Mouse (Mus musculus): Measurements from ENCODE around the gene Fto. TPM values are rescaled to one million over a fixed set of nuclear protein-coding genes. Genes with fewer than 3 reads are reported as not detected.

Gene Fto
- polyA plus RNA-seq, 1 experiment from 2014 or later: 109 TPM

- no peak overlapping the region for H3K4me2 ChIP-seq (replicated peaks)
- H3K4me1 ChIP-seq: no peaks in the 10 kb centered on the region
- H3K4me3 ChIP-seq: no peak overlapping the region
- H3K27me3 ChIP-seq (replicated peaks): no peaks in the 10 kb centered on the region
- H3K36me3 ChIP-seq: no peaks in the 10 kb centered on the region
- WGBS: 94% methylated on average over 5 of the region's 5 CpGs
- no peak overlapping the region for H3K9ac ChIP-seq
- no peaks in the 10 kb centered on the region for H3K9me3 ChIP-seq
- H3K27ac ChIP-seq: no peak overlapping the region
- no peak for ATAC-seq (ENCODE audit: low FRiP score, low read depth)
Observed at GRCm38 (mm10) chr8:91455591-91455990, 142.3 kb downstream of the Fto start.

GRCm38 (mm10) chr8:91458016-91458415 is 144.7 kb downstream of the Fto start:
- Histone ChIP-seq H3K4me2 (replicated peaks) (no peak overlapping the region), H3K4me1 (no peaks in the 10 kb centered on the region), H3K9me3 (no peaks in the 10 kb centered on the region), H3K27me3 (replicated peaks) (no peaks in the 10 kb centered on the region), H3K4me3 (no peak overlapping the region), H3K27ac (no peak overlapping the region), H3K36me3 (no peaks in the 10 kb centered on the region), H3K9ac (no peak overlapping the region)
- 100% methylated on average over 1 of the region's 1 CpGs for WGBS
- ATAC-seq (ENCODE audit: low FRiP score, low read depth): no peak

GRCm38 (mm10) chr8:91460965-91461364 is 147.6 kb downstream of the Fto start:
- Histone ChIP-seq H3K36me3 (no peaks in the 10 kb centered on the region), H3K4me2 (replicated peaks) (no peak overlapping the region), H3K27me3 (replicated peaks) (no peaks in the 10 kb centered on the region), H3K4me1 (no peaks in the 10 kb centered on the region), H3K4me3 (no peak overlapping the region), H3K27ac (no peak overlapping the region), H3K9ac (no peak overlapping the region), H3K9me3 (no peaks in the 10 kb centered on the region)
- WGBS: 97% methylated on average over 6 of the region's 6 CpGs
- no peak for ATAC-seq (ENCODE audit: low FRiP score, low read depth)

GRCm38 (mm10) chr8:91463757-91464156 is 150.4 kb downstream of the Fto start:
- ATAC-seq (ENCODE audit: low FRiP score, low read depth): no peak
- H3K9me3 ChIP-seq: no peaks in the 10 kb centered on the region
- 89% methylated on average over 2 of the region's 2 CpGs for WGBS

GRCm38 (mm10) chr8:91467463-91467862 is 154.1 kb downstream of the Fto start:
- Histone ChIP-seq H3K9me3 (no peaks in the 10 kb centered on the region), H3K4me2 (replicated peaks) (no peak overlapping the region), H3K4me3 (no peak overlapping the region), H3K27me3 (replicated peaks) (no peaks in the 10 kb centered on the region), H3K9ac (no peak overlapping the region), H3K4me1 (no peaks in the 10 kb centered on the region), H3K27ac (no peak overlapping the region), H3K36me3 (no peaks in the 10 kb centered on the region)
- ATAC-seq (ENCODE audit: low FRiP score, low read depth): no peak
- WGBS: 95% methylated on average over 3 of the region's 3 CpGs

More at GRCm38 (mm10) chr8:91463757-91464156, 150.4 kb downstream of the Fto start:
- no peak overlapping the region for H3K4me3 ChIP-seq
- H3K27me3 ChIP-seq (replicated peaks): no peaks in the 10 kb centered on the region
- H3K4me2 ChIP-seq (replicated peaks): no peak overlapping the region
- no peak overlapping the region for H3K9ac ChIP-seq
- H3K36me3 ChIP-seq: no peaks in the 10 kb centered on the region
- no peaks in the 10 kb centered on the region for H3K4me1 ChIP-seq
- no peak overlapping the region for H3K27ac ChIP-seq

GRCm38 (mm10) chr8:91467881-91468534 is 154.7 kb downstream of the Fto start:
- Histone ChIP-seq H3K27ac (no peak overlapping the region), H3K9me3 (no peaks in the 10 kb centered on the region), H3K4me3 (no peak overlapping the region), H3K4me1 (no peaks in the 10 kb centered on the region), H3K9ac (no peak overlapping the region), H3K36me3 (no peaks in the 10 kb centered on the region), H3K4me2 (replicated peaks) (no peak overlapping the region), H3K27me3 (replicated peaks) (no peaks in the 10 kb centered on the region)
- 90% methylated on average over 8 of the region's 8 CpGs for WGBS
- no peak for ATAC-seq (ENCODE audit: low FRiP score, low read depth)

GRCm38 (mm10) chr8:91469441-91469840 is 156.1 kb downstream of the Fto start:
- no peak for ATAC-seq (ENCODE audit: low FRiP score, low read depth)
- no peak overlapping the region for H3K4me3 ChIP-seq
- no peak overlapping the region for H3K9ac ChIP-seq
- H3K27me3 ChIP-seq (replicated peaks): no peaks in the 10 kb centered on the region
- no peaks in the 10 kb centered on the region for H3K36me3 ChIP-seq
- WGBS: 91% methylated on average over 8 of the region's 8 CpGs
- no peak overlapping the region for H3K27ac ChIP-seq
- no peaks in the 10 kb centered on the region for H3K9me3 ChIP-seq
- no peak overlapping the region for H3K4me2 ChIP-seq (replicated peaks)
- H3K4me1 ChIP-seq: no peaks in the 10 kb centered on the region

- Histone ChIP-seq H3K36me3 (peaks cover 8% of the 10 kb centered on the region; the same call in 1 of the 2 replicates), H3K4me1 (no peaks in the 10 kb centered on the region), H3K9ac (no peak overlapping the region), H3K9me3 (no peaks in the 10 kb centered on the region), H3K27ac (no peak overlapping the region), H3K4me3 (no peak overlapping the region), H3K4me2 (replicated peaks) (no peak overlapping the region), H3K27me3 (replicated peaks) (no peaks in the 10 kb centered on the region)
- 93% methylated on average over 6 of the region's 6 CpGs for WGBS
- no peak for ATAC-seq (ENCODE audit: low FRiP score, low read depth)
Observed at GRCm38 (mm10) chr8:91474731-91475279, 161.5 kb downstream of the Fto start.

- 96% methylated on average over 5 of the region's 5 CpGs for WGBS
- no peak for ATAC-seq (ENCODE audit: low FRiP score, low read depth)
- H3K4me2 ChIP-seq (replicated peaks): no peak overlapping the region
- no peaks in the 10 kb centered on the region for H3K9me3 ChIP-seq
- H3K27me3 ChIP-seq (replicated peaks): no peaks in the 10 kb centered on the region
- H3K36me3 ChIP-seq: peaks cover 8% of the 10 kb centered on the region; the same call in 1 of the 2 replicates
- no peak overlapping the region for H3K27ac ChIP-seq
- H3K9ac ChIP-seq: no peak overlapping the region
- no peaks in the 10 kb centered on the region for H3K4me1 ChIP-seq
- H3K4me3 ChIP-seq: no peak overlapping the region
Observed at GRCm38 (mm10) chr8:91476988-91477387, 163.7 kb downstream of the Fto start.

- H3K36me3 ChIP-seq: peaks cover 8% of the 10 kb centered on the region; the same call in 1 of the 2 replicates
- H3K4me2 ChIP-seq (replicated peaks): no peak overlapping the region
- H3K4me3 ChIP-seq: no peak overlapping the region
- no peak overlapping the region for H3K27ac ChIP-seq
- no peaks in the 10 kb centered on the region for H3K9me3 ChIP-seq
- no peak for ATAC-seq (ENCODE audit: low FRiP score, low read depth)
- H3K9ac ChIP-seq: no peak overlapping the region
- 96% methylated on average over 10 of the region's 10 CpGs for WGBS
- no peaks in the 10 kb centered on the region for H3K4me1 ChIP-seq
- H3K27me3 ChIP-seq (replicated peaks): no peaks in the 10 kb centered on the region
Observed at GRCm38 (mm10) chr8:91477471-91477870, 164.1 kb downstream of the Fto start.

GRCm38 (mm10) chr8:91482511-91482910 is 169.2 kb downstream of the Fto start:
- no peaks in the 10 kb centered on the region for H3K36me3 ChIP-seq
- no peak overlapping the region for H3K4me3 ChIP-seq
- H3K9ac ChIP-seq: no peak overlapping the region
- H3K9me3 ChIP-seq: no peaks in the 10 kb centered on the region
- H3K4me2 ChIP-seq (replicated peaks): no peak overlapping the region
- H3K27ac ChIP-seq: no peak overlapping the region
- 64% methylated on average over 9 of the region's 9 CpGs for WGBS
- no peak for ATAC-seq (ENCODE audit: low FRiP score, low read depth)
- H3K27me3 ChIP-seq (replicated peaks): no peaks in the 10 kb centered on the region
- H3K4me1 ChIP-seq: no peaks in the 10 kb centered on the region

- ATAC-seq (ENCODE audit: low FRiP score, low read depth): no peak
- H3K4me2 ChIP-seq (replicated peaks): no peak overlapping the region
Observed at GRCm38 (mm10) chr8:91486394-91486793, 173.1 kb downstream of the Fto start.

GRCm38 (mm10) chr8:91487456-91487855 is 174.1 kb downstream of the Fto start:
- over 99% methylated on average over 2 of the region's 2 CpGs for WGBS

More at GRCm38 (mm10) chr8:91486394-91486793, 173.1 kb downstream of the Fto start:
- no peak overlapping the region for H3K27ac ChIP-seq
- 85% methylated on average over 4 of the region's 4 CpGs for WGBS
- H3K36me3 ChIP-seq: no peaks in the 10 kb centered on the region
- H3K9me3 ChIP-seq: no peaks in the 10 kb centered on the region
- 0 out of 2 replicates have a peak, but pooled peaks cover 3% of the 10 kb centered on the region for H3K27me3 ChIP-seq (replicated peaks)
- H3K4me3 ChIP-seq: no peak overlapping the region
- H3K4me1 ChIP-seq: peaks cover 13% of the 10 kb centered on the region; the same call in 1 of the 2 replicates
- no peak overlapping the region for H3K9ac ChIP-seq

More at GRCm38 (mm10) chr8:91487456-91487855, 174.1 kb downstream of the Fto start:
- Histone ChIP-seq H3K36me3 (no peaks in the 10 kb centered on the region), H3K4me1 (peaks cover 13% of the 10 kb centered on the region; the same call in 1 of the 2 replicates), H3K4me3 (no peak overlapping the region), H3K27me3 (replicated peaks) (0 out of 2 replicates have a peak, but pooled peaks cover 3% of the 10 kb centered on the region), H3K4me2 (replicated peaks) (no peak overlapping the region), H3K9me3 (no peaks in the 10 kb centered on the region), H3K27ac (no peak overlapping the region), H3K9ac (no peak overlapping the region)
- ATAC-seq (ENCODE audit: low FRiP score, low read depth): no peak

Data from neural tube, embryonic 12.5 days (tissue).